Mouse (Mus musculus): ENCODE results near the gene Uvrag. TPM values are rescaled to one million over a fixed set of nuclear protein-coding genes. Genes with fewer than 3 reads are reported as not detected.

The Uvrag gene
- polyA plus RNA-seq, 1 experiment from 2014 or later: 14.5 TPM

DNA sequence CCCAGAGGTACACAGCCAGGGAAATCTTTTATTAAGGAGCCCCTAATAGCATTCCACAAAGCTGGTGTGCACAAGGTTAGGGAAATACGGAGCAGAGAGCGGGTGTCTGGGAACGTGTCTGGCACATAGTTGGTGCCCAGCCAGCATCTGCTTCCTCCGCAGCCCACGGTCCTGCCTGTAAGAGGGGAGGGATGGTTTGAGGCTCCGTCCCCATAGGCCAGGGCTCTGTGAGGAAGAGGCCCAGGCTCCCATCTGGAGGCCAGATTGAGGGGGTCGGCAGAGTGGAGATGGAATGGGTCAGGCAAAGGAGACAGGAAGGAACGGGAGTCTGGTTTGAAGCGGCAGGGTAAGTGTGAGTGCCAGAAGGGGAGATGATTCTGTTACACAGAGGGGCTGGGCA, 289.7 kb downstream of the Uvrag start:
- Histone ChIP-seq H3K9ac (ENCODE audit: low read depth, low read length) (no peak overlapping the region), H3K27ac (ENCODE audit: low read depth, low read length) (no peak overlapping the region), H3K4me2 (no peak overlapping the region), H3K27me3 (replicated peaks; ENCODE audit: control insufficient read depth, insufficient read depth, low read length) (peaks cover 4% of the 10 kb centered on the region; the same call in 1 of the 2 replicates), H3K4me1 (replicated peaks; ENCODE audit: control insufficient read depth, insufficient read depth, low read length) (peaks cover 9% of the 10 kb centered on the region), H3K9me3 (ENCODE audit: control insufficient read depth, low read length) (no peaks in the 10 kb centered on the region), H3K4me3 (ENCODE audit: low read depth, low read length) (no peak overlapping the region), H3K36me3 (ENCODE audit: control insufficient read depth, insufficient read depth, low read length) (peaks cover 5% of the 10 kb centered on the region; the same call in 1 of the 2 replicates)
- no peak for ATAC-seq (replicated peaks; ENCODE audit: low FRiP score)
- WGBS: 63% methylated on average over 9 of the region's 9 CpGs
- DNase-seq (ENCODE audit: low spot score): no peak

GRCm38 (mm10) chr7:98850388-98850787, 290.6 kb downstream of the Uvrag start:
- DNase-seq (ENCODE audit: low spot score) (no peak), ATAC-seq (replicated peaks; ENCODE audit: low FRiP score) (no peak)
- H3K4me1 ChIP-seq (replicated peaks; ENCODE audit: control insufficient read depth, insufficient read depth, low read length): peaks cover 9% of the 10 kb centered on the region
- no peak overlapping the region for H3K4me3 ChIP-seq (ENCODE audit: low read depth, low read length)
- H3K4me2 ChIP-seq: no peak overlapping the region
- peaks cover 5% of the 10 kb centered on the region; the same call in 1 of the 2 replicates for H3K36me3 ChIP-seq (ENCODE audit: control insufficient read depth, insufficient read depth, low read length)
- 72% methylated on average over 5 of the region's 5 CpGs for WGBS
- H3K9me3 ChIP-seq (ENCODE audit: control insufficient read depth, low read length): no peaks in the 10 kb centered on the region
- H3K27me3 ChIP-seq (replicated peaks; ENCODE audit: control insufficient read depth, insufficient read depth, low read length): peaks cover 5% of the 10 kb centered on the region; the same call in 1 of the 2 replicates
- no peak overlapping the region for H3K9ac ChIP-seq (ENCODE audit: low read depth, low read length)
- no peak overlapping the region for H3K27ac ChIP-seq (ENCODE audit: low read depth, low read length)

GRCm38 (mm10) chr7:98848899-98849640, 291.9 kb downstream of the Uvrag start:
- Histone ChIP-seq H3K27me3 (replicated peaks; ENCODE audit: control insufficient read depth, insufficient read depth, low read length) (peaks cover 5% of the 10 kb centered on the region; the same call in 1 of the 2 replicates), H3K36me3 (ENCODE audit: control insufficient read depth, insufficient read depth, low read length) (peaks cover 5% of the 10 kb centered on the region; the same call in 1 of the 2 replicates), H3K4me2 (no peak overlapping the region), H3K9ac (ENCODE audit: low read depth, low read length) (no peak overlapping the region), H3K27ac (ENCODE audit: low read depth, low read length) (peak overlapping the region; percentile 11; the same call in 1 of the 2 replicates), H3K9me3 (ENCODE audit: control insufficient read depth, low read length) (no peaks in the 10 kb centered on the region), H3K4me3 (ENCODE audit: low read depth, low read length) (no peak overlapping the region), H3K4me1 (replicated peaks; ENCODE audit: control insufficient read depth, insufficient read depth, low read length) (peaks cover 9% of the 10 kb centered on the region)
- DNase-seq (ENCODE audit: low spot score) (no peak), ATAC-seq (replicated peaks; ENCODE audit: low FRiP score) (peak; percentile 46; the same call in 1 of the 2 replicates)
- WGBS: 48% methylated on average over 8 of the region's 8 CpGs

DNA sequence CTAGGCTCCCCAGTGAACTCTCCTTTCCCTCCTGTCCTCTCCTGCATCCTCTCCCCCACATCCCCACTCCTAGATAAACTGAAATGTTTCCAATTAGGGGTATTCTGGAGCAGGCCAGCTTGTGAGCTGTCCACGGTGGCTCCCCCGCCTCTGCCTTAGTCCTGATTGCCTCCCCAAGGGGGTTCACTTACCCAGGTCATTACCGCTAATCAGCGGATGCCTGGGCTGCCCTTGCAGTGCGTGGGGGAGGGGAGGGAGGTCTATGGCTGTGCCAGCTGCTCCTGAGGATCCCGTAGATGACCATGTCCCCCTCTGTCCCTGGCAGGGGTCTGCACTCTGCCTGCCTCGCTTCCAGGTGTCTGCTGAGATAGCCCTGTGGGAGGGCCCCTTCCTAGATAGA, 297.3 kb downstream of the Uvrag start:
- 28% methylated on average over 7 of the region's 7 CpGs for WGBS
- Histone ChIP-seq H3K27me3 (replicated peaks; ENCODE audit: control insufficient read depth, insufficient read depth, low read length) (peaks cover 54% of the 10 kb centered on the region), H3K4me2 (no peak overlapping the region), H3K4me1 (replicated peaks; ENCODE audit: control insufficient read depth, insufficient read depth, low read length) (peaks cover 15% of the 10 kb centered on the region), H3K27ac (ENCODE audit: low read depth, low read length) (no peak overlapping the region), H3K36me3 (ENCODE audit: control insufficient read depth, insufficient read depth, low read length) (peaks cover 2% of the 10 kb centered on the region; the same call in 1 of the 2 replicates), H3K9me3 (ENCODE audit: control insufficient read depth, low read length) (no peaks in the 10 kb centered on the region), H3K4me3 (ENCODE audit: low read depth, low read length) (no peak overlapping the region), H3K9ac (ENCODE audit: low read depth, low read length) (no peak overlapping the region)
- ATAC-seq (replicated peaks; ENCODE audit: low FRiP score) (no peak), DNase-seq (ENCODE audit: low spot score) (no peak)

GRCm38 (mm10) chr7:98842997-98843396, 297.9 kb downstream of the Uvrag start:
- Histone ChIP-seq H3K4me3 (ENCODE audit: low read depth, low read length) (no peak overlapping the region), H3K9ac (ENCODE audit: low read depth, low read length) (no peak overlapping the region), H3K27ac (ENCODE audit: low read depth, low read length) (no peak overlapping the region), H3K9me3 (ENCODE audit: control insufficient read depth, low read length) (no peaks in the 10 kb centered on the region), H3K27me3 (replicated peaks; ENCODE audit: control insufficient read depth, insufficient read depth, low read length) (peaks cover 61% of the 10 kb centered on the region), H3K4me2 (no peak overlapping the region), H3K36me3 (ENCODE audit: control insufficient read depth, insufficient read depth, low read length) (no peaks in the 10 kb centered on the region), H3K4me1 (replicated peaks; ENCODE audit: control insufficient read depth, insufficient read depth, low read length) (peaks cover 13% of the 10 kb centered on the region)
- ATAC-seq (replicated peaks; ENCODE audit: low FRiP score): no peak
- DNase-seq (ENCODE audit: low spot score): no peak
- 70% methylated on average over 3 of the region's 3 CpGs for WGBS

GRCm38 (mm10) chr7:98841802-98842201, 299.1 kb downstream of the Uvrag start:
- Histone ChIP-seq H3K4me3 (ENCODE audit: low read depth, low read length) (no peak overlapping the region), H3K27ac (ENCODE audit: low read depth, low read length) (no peak overlapping the region), H3K4me1 (replicated peaks; ENCODE audit: control insufficient read depth, insufficient read depth, low read length) (peaks cover 13% of the 10 kb centered on the region), H3K27me3 (replicated peaks; ENCODE audit: control insufficient read depth, insufficient read depth, low read length) (peaks cover 70% of the 10 kb centered on the region), H3K9ac (ENCODE audit: low read depth, low read length) (no peak overlapping the region), H3K36me3 (ENCODE audit: control insufficient read depth, insufficient read depth, low read length) (no peaks in the 10 kb centered on the region), H3K4me2 (no peak overlapping the region), H3K9me3 (ENCODE audit: control insufficient read depth, low read length) (no peaks in the 10 kb centered on the region)
- ATAC-seq (replicated peaks; ENCODE audit: low FRiP score) (no peak), DNase-seq (ENCODE audit: low spot score) (no peak)
- WGBS: 35% methylated on average over 3 of the region's 3 CpGs

GRCm38 (mm10) chr7:98840771-98841170, 300.2 kb downstream of the Uvrag start:
- H3K27ac ChIP-seq (ENCODE audit: low read depth, low read length): no peak overlapping the region
- peaks cover 13% of the 10 kb centered on the region for H3K4me1 ChIP-seq (replicated peaks; ENCODE audit: control insufficient read depth, insufficient read depth, low read length)
- peaks cover 78% of the 10 kb centered on the region for H3K27me3 ChIP-seq (replicated peaks; ENCODE audit: control insufficient read depth, insufficient read depth, low read length)
- ATAC-seq (replicated peaks; ENCODE audit: low FRiP score) (no peak), DNase-seq (ENCODE audit: low spot score) (no peak)
- no peaks in the 10 kb centered on the region for H3K36me3 ChIP-seq (ENCODE audit: control insufficient read depth, insufficient read depth, low read length)
- WGBS: 14% methylated on average over 3 of the region's 3 CpGs
- no peaks in the 10 kb centered on the region for H3K9me3 ChIP-seq (ENCODE audit: control insufficient read depth, low read length)
- no peak overlapping the region for H3K9ac ChIP-seq (ENCODE audit: low read depth, low read length)
- no peak overlapping the region for H3K4me2 ChIP-seq
- H3K4me3 ChIP-seq (ENCODE audit: low read depth, low read length): no peak overlapping the region

DNA sequence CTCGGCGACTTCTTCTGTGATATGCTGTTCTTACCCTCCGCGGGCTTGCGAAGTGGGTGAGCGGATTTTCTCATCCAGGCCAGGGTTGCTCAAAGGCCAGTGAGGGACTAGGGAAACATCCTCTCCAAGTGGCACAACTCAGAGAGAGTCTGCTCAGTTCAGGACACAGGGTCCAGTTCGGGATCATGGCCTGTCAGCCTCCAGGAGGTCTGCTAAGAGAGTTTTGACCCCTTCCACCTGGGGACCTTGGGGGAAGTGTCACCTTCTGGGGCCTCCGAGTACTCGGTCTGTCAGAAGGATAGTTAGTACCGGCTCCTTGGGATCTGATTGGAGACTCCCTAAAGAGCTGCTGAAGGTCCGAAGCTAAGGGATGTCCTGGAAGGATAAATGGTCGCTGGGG, 301.6 kb downstream of the Uvrag start:
- peaks cover 15% of the 10 kb centered on the region for H3K4me1 ChIP-seq (replicated peaks; ENCODE audit: control insufficient read depth, insufficient read depth, low read length)
- WGBS: 5% methylated on average over 12 of the region's 12 CpGs
- no peaks in the 10 kb centered on the region for H3K36me3 ChIP-seq (ENCODE audit: control insufficient read depth, insufficient read depth, low read length)
- peaks cover 92% of the 10 kb centered on the region for H3K27me3 ChIP-seq (replicated peaks; ENCODE audit: control insufficient read depth, insufficient read depth, low read length)
- H3K27ac ChIP-seq (ENCODE audit: low read depth, low read length): no peak overlapping the region
- H3K4me3 ChIP-seq (ENCODE audit: low read depth, low read length): peak overlapping the region; percentile 48
- DNase-seq (ENCODE audit: low spot score) (no peak), ATAC-seq (replicated peaks; ENCODE audit: low FRiP score) (no peak)
- H3K9me3 ChIP-seq (ENCODE audit: control insufficient read depth, low read length): no peaks in the 10 kb centered on the region
- H3K4me2 ChIP-seq: peak overlapping the region; percentile 71
- H3K9ac ChIP-seq (ENCODE audit: low read depth, low read length): no peak overlapping the region

GRCm38 (mm10) chr7:98838729-98839141, 302.2 kb downstream of the Uvrag start:
- no peaks in the 10 kb centered on the region for H3K36me3 ChIP-seq (ENCODE audit: control insufficient read depth, insufficient read depth, low read length)
- peaks cover 13% of the 10 kb centered on the region for H3K4me1 ChIP-seq (replicated peaks; ENCODE audit: control insufficient read depth, insufficient read depth, low read length)
- H3K9me3 ChIP-seq (ENCODE audit: control insufficient read depth, low read length): no peaks in the 10 kb centered on the region
- H3K4me3 ChIP-seq (ENCODE audit: low read depth, low read length): peak overlapping the region; percentile 48
- DNase-seq (ENCODE audit: low spot score) (peak; percentile 59), ATAC-seq (replicated peaks; ENCODE audit: low FRiP score) (0 out of 2 replicates have a peak, but pooled peaks have one; percentile 25)
- H3K27ac ChIP-seq (ENCODE audit: low read depth, low read length): no peak overlapping the region
- no peak overlapping the region for H3K9ac ChIP-seq (ENCODE audit: low read depth, low read length)
- peak overlapping the region; percentile 71 for H3K4me2 ChIP-seq
- under 1% methylated on average over 48 of the region's 48 CpGs for WGBS
- H3K27me3 ChIP-seq (replicated peaks; ENCODE audit: control insufficient read depth, insufficient read depth, low read length): peaks cover 97% of the 10 kb centered on the region
